Mouse (Mus musculus) bone marrow, adult 2 months (tissue): ENCODE measurements at regions not wholly inside any gene's neighbourhood (a gene's known extent, or its start where the extent isn't known, plus 50 kb on each side); places are given as distances from the start of the nearest gene placed in this dataset.

Source experiments
- CTCF ChIP-seq: fragments of 200-500 bp; IDR thresholded peaks from 2 replicates; pipeline ENCODE4 v1.5.1; 2011; ENCODE audit warnings: low read length, control low read depth; ENCODE audit not compliant: control insufficient read depth, insufficient read depth
- POLR2A ChIP-seq: fragments of 200-500 bp; IDR thresholded peaks from 2 replicates; pipeline ENCODE4 v1.6.1; 2011; ENCODE audit warnings: low read depth, mild to moderate bottlenecking, control low read depth, low read length, borderline replicate concordance; ENCODE audit not compliant: control insufficient read depth

GRCm38 (mm10) chr8:118139928-118140327 lies 143.6 kb upstream of the Cdh13 start:
- TF ChIP-seq POLR2A (no peak), CTCF (no peak)
